Mouse (Mus musculus): ENCODE results near the gene Atg7.

Atg7 gene

GRCm38 (mm10) chr6:114809431-114809811, 166.5 kb downstream of the Atg7 start:
- in situ Hi-C loops (cut with MboI, MseI), result no loop called here

- in situ Hi-C loops (cut with MboI, MseI), result loop anchor here in 1 of 2 experiments (5.0 kb wide), 1 partner anchor 65 kb away; no protein-coding TSS in a partner anchor
These were observed 169.4 kb downstream of the Atg7 start for GRCm38 (mm10) chr6:114812322-114812721.

- in situ Hi-C loops (cut with MboI, MseI), result loop anchor here in 1 of 2 experiments (5.0 kb wide), 1 partner anchor 65 kb away; no protein-coding TSS in a partner anchor
These were observed 169.9 kb downstream of the Atg7 start for GRCm38 (mm10) chr6:114812779-114813178.

- in situ Hi-C loops (cut with MboI, MseI), result loop anchor here in 1 of 2 experiments (5.0 kb wide), 1 partner anchor 67 kb away; no protein-coding TSS in a partner anchor
These were observed 171.4 kb downstream of the Atg7 start for GRCm38 (mm10) chr6:114814199-114814881.

- in situ Hi-C loops (cut with MboI, MseI), result loop anchor here in 1 of 2 experiments (5.0 kb wide), 1 partner anchor 68 kb away; no protein-coding TSS in a partner anchor
These were observed 172.2 kb downstream of the Atg7 start for GRCm38 (mm10) chr6:114814882-114815650.

- in situ Hi-C loops (cut with MboI, MseI), result no loop called here
These were observed 175.1 kb downstream of the Atg7 start for GRCm38 (mm10) chr6:114817948-114818347.

- in situ Hi-C loops (cut with MboI, MseI), result no loop called here
These were observed 175.6 kb downstream of the Atg7 start for GRCm38 (mm10) chr6:114818471-114818870.

GRCm38 (mm10) chr6:114819971-114820481, 177.1 kb downstream of the Atg7 start:
- in situ Hi-C loops (cut with MboI, MseI), result no loop called here

- in situ Hi-C loops (cut with MboI, MseI), result no loop called here
These were observed 178.7 kb downstream of the Atg7 start for GRCm38 (mm10) chr6:114821646-114822045.

- in situ Hi-C loops (cut with MboI, MseI), result no loop called here
These were observed 184.0 kb downstream of the Atg7 start for GRCm38 (mm10) chr6:114826889-114827288.

GRCm38 (mm10) chr6:114829660-114830438, 187.0 kb downstream of the Atg7 start:
- in situ Hi-C loops (cut with MboI, MseI), result no loop called here

GRCm38 (mm10) chr6:114831807-114832206, 188.9 kb downstream of the Atg7 start:
- in situ Hi-C loops (cut with MboI, MseI), result no loop called here

GRCm38 (mm10) chr6:114833058-114833685, 190.3 kb downstream of the Atg7 start:
- in situ Hi-C loops (cut with MboI, MseI), result no loop called here

GRCm38 (mm10) chr6:114833791-114834346, 191.0 kb downstream of the Atg7 start:
- in situ Hi-C loops (cut with MboI, MseI), result no loop called here

GRCm38 (mm10) chr6:114835344-114835743, 192.4 kb downstream of the Atg7 start:
- in situ Hi-C loops (cut with MboI, MseI), result no loop called here

GRCm38 (mm10) chr6:114835752-114836151, 192.9 kb downstream of the Atg7 start:
- in situ Hi-C loops (cut with MboI, MseI), result no loop called here

- in situ Hi-C loops (cut with MboI, MseI), result no loop called here
These were observed 193.5 kb downstream of the Atg7 start for GRCm38 (mm10) chr6:114836433-114836832.

- in situ Hi-C loops (cut with MboI, MseI), result no loop called here
These were observed 196.0 kb downstream of the Atg7 start for GRCm38 (mm10) chr6:114838872-114839271.

- in situ Hi-C loops (cut with MboI, MseI), result no loop called here
These were observed 197.1 kb downstream of the Atg7 start for GRCm38 (mm10) chr6:114840012-114840411.

- in situ Hi-C loops (cut with MboI, MseI), result no loop called here
These were observed 199.2 kb downstream of the Atg7 start for GRCm38 (mm10) chr6:114842131-114842530.

- in situ Hi-C loops (cut with MboI, MseI), result no loop called here
These were observed 200.0 kb downstream of the Atg7 start for GRCm38 (mm10) chr6:114842863-114843262.
